In the genomic region with DNA sequence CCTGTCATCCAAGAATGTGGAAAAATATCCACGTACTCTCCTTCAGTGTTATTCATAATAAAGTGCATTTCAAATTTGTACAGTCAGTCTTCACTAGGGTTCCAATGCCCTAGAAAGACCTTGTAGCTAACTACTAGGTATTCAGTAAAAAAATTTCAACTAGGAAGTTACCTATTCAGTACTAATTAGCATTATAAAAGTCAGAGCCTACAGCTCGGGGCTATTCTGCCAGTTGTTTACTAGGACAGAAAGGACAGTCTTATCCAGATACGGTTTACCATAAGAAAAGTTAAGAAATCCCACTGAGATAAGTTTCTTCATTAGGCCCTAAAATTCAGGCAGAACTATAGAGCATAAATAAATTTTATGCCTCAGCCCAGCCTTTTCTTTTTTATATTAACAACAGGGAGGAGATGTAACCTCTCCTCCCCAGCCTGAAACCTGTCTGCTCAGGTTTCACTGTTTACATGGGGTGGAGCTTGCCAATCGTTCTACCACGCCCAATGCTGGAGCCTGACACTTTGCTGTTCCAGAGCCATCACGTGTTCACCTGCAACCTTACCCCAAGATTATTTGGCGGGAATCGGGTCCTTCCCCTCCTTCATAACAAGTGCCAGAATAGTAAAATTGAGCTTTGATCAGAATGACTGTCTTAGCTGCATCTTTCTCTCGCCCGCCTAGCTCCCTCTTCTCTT, we compare ENCODE assay signal across 5 mouse cellular contexts. TPM values are rescaled to one million over a fixed set of nuclear protein-coding genes. Genes with fewer than 3 reads are reported as not detected.
"Had no signal": no experiment of that assay in that cellular context is flagged by ENCODE, and none has a peak within 500 bp of the region (broad histone marks: within the 10 kb centered on the region; RNA-seq: fewer than 3 reads in every experiment).

No protein-coding gene starts in this region.

RNA-seq across cellular contexts. Expression of gene Slc13a1, which starts 29.8 kb away (rescaled TPM):
- polyA plus RNA-seq: lung, embryonic 14.5 days; lung, embryonic 16.5 days; neural tube, embryonic 11.5 days; testis, adult 2 months; urinary bladder, adult 2 months had no signal
